Mouse (Mus musculus) brain, embryonic 18.5 days (tissue): ENCODE measurements around the gene Atp5s.

Experiments used
- DNase-seq: peaks from one replicate; pipeline ENCODE4 v3.0.0-alpha.2; 2012; ENCODE audit warnings: low read depth, low spot score

Gene Atp5s

DNA sequence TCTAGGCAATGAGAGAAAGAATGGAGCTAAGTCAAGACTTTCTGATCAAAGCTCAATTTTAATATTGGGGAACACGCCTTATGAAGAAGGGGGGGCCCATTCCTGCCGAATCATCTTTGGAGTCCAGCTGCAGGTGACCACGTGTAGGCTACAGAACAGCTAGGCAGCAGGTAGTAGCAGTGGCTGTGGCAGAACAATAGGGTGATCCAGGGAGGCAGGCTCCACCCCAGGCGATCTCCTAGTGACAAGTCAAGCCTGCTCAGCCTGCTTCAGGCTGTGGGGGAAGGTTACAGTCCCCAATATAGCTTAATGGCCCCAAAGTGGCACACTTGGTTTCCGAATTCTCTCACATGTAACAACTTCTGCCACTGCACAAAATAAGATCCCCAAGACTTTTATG is 7.5 kb downstream of the Atp5s start:
- DNase-seq: no peak

GRCm38 (mm10) chr12:69733518-69733917 is 8.8 kb downstream of the Atp5s start:
- no peak for DNase-seq

GRCm38 (mm10) chr12:69733923-69734322 is 9.2 kb downstream of the Atp5s start:
- DNase-seq: no peak

DNA sequence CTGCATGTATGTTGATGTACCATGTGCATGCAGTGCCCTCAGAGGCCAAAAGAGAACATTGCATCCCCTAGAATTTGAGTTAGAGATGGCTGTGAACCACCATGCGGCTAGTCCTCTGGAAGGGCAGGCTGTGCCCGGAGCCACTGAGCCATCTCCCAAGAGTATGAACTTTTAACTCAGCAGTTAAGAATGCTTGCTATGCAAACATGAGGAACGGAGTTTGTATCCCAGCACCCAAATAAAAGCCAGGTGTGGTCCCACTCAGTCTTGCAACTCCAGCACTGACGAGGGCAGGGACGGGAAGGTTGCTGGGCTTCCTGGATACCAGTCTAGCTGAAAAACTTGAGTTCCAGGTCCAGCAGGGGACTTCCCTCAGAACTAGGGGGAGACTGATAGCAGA is 17.2 kb downstream of the Atp5s start:
- no peak for DNase-seq

GRCm38 (mm10) chr12:69744138-69744537 is 19.4 kb downstream of the Atp5s start:
- no peak for DNase-seq

- DNase-seq: no peak
These were observed 27.2 kb downstream of the Atp5s start for GRCm38 (mm10) chr12:69751864-69752341.

GRCm38 (mm10) chr12:69753936-69754335 is 29.2 kb downstream of the Atp5s start:
- no peak for DNase-seq

GRCm38 (mm10) chr12:69756015-69756414 is 31.3 kb downstream of the Atp5s start:
- no peak for DNase-seq

DNA sequence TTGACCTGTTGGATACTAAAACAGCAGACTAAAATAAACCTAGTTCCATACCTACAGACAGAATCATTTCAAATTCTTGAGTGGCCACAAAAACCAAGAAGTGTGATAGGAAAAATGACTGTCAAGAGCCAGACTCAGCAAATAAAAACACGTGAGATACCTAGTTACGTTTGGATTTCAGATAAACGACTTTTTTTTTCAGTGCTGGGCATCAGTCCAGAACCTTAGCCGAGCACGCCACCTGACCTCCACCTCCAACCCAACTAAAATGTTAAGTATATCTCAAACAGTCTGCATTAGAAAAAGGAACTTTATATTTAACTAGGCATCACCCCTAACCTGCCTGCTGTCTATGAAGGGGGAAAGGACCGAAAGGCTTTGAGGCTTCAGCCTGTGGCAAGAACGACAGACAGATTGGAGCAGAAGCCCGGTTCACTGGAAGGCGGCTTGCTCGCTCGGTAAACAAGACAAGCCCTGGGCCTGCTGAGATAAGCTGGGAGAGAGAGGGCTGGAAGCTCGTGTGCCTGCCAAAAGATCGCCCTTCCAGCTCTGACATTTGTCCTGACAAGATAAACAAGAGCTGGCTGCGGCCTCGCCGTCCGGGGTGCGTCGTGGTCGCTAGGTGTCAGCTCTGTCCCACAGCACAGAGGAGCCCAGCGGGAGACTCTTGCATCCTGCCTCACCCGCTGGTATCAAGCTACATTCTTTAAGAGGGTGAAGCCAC is 32.8 kb downstream of the Atp5s start:
- DNase-seq: no peak

- DNase-seq: no peak
These were observed 33.8 kb downstream of the Atp5s start for GRCm38 (mm10) chr12:69758221-69759185.

DNA sequence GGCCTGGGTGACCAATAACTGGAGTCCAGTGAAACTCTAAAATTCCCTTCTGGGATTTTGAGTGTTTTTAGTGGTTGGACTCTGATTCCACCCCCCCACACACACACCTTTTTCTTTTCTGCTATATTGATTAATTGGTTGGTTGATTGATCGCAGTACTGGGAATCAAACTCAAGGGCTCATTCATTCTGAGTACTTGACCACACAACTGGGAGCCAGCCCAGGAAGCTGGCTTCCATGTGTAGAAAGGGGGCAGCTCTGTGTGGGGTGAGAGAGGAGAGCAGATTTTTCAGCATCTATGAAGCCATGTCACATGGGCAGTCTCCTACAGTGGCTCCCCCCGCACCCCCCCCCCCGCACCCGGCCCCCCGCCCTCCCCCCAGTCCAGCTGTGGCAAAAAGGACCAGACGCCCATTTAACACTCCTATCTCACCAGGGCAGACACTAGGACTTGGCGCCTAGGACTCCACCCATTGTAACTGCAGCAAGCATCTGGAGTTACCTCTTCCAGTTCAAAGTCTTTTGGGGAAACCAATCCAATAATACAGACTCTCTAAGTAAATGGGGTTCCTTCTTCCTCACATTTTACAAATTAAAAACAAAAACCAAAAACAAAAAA is 34.6 kb downstream of the Atp5s start:
- DNase-seq: no peak

DNA sequence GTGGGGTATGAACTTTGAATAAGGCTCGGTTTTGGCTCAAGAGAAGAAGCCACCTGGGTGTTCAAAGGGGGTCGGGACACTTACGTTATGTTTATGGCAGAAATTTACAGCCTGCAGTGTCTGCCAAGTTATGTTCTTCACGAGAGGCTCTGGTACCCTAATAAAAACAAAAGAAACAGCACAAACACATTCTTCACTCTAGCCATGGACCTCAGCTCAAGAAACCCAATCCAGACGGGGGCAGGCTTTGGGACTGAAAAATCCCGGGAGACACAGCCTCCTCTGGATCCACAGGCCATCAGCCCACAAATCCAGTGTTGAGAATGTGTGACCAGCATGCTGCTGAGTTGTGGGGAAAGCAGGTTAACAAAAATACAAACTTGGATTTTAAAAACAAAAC is 35.3 kb downstream of the Atp5s start:
- DNase-seq: no peak

DNA sequence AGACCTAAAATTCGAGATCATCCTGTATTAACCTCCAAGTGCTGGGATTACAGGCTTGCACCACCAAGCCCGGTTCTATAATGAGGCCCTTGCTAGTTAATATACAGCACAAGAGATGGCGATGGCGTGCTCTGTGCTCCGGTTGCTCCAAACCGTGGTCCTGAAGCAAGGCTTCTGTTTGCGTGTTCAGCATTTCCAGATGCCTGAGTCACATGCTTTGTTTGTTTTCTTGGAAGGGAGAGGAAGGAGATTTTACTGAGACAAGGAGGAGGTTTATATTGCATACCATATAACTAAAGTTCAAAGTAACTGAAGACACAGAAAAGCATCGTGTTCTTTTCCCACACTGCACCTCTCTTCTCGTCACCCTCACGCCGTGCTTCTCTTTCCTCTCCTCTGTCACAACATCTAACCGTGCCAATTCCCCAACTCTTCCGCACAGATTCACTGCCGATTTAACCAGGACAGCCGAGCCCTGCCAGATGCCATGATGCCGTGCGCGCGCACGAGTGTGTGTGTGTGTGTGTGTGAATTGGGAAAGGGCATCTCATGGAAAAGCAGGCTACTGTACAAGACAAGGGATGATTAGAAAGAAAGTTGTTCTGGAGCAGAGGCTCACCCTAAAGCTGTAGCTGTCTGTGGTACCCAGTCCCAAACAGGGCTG is 36.1 kb downstream of the Atp5s start:
- DNase-seq: no peak

- DNase-seq: no peak
These were observed 36.9 kb downstream of the Atp5s start for GRCm38 (mm10) chr12:69761603-69762002.

DNA sequence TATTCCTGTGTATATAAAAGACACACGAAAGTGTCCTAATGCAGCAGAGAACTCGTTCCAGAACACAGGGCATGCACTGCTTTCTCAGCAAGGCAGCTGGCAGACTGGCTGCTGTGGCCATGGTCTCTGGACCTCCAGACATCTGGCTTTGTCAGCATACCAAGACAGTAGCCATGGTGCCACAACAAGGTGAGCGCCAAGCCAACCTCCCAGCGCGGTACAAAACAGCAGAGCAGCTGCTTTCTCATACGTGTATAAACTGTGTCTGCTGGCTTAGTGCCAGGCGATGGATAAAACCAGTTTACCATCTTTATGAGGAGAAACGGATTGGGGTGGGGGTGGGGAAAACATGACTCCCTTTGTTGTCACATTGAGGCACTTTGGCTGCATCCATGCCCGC is 40.8 kb downstream of the Atp5s start:
- DNase-seq: no peak

DNA sequence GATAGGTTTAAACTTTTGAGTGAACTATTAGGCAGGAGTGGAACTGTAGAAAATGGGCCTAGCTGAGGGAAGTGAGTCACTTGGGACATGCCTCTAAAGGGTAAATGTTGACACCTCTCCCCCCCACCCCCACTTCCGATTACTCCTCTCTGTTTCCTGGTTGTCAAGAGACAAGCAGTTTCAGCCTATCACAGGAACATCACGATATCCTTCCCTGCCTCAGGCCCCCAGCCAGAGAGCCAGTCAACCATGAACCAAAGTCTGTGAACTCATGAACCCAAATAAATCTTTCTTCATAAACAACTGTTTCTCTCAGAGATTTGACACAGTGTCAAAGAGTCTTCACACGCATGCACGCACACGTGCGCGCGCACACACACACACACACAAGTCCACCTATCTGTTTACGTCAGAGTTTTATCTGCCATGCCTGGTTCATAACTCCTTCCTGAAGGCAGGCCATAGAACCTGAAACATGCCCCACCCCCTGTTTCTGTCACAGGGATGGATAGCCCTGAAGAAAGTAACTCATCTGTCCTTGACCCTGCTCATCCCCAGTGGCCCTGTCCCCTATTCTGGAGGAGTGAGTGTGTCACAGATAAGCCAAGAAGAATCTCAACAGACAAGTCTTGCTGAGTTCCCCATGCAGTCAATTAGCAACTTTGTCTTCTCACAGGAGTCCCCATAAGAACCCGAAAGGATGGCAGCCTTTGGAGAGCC is 41.6 kb downstream of the Atp5s start:
- DNase-seq: no peak

DNA sequence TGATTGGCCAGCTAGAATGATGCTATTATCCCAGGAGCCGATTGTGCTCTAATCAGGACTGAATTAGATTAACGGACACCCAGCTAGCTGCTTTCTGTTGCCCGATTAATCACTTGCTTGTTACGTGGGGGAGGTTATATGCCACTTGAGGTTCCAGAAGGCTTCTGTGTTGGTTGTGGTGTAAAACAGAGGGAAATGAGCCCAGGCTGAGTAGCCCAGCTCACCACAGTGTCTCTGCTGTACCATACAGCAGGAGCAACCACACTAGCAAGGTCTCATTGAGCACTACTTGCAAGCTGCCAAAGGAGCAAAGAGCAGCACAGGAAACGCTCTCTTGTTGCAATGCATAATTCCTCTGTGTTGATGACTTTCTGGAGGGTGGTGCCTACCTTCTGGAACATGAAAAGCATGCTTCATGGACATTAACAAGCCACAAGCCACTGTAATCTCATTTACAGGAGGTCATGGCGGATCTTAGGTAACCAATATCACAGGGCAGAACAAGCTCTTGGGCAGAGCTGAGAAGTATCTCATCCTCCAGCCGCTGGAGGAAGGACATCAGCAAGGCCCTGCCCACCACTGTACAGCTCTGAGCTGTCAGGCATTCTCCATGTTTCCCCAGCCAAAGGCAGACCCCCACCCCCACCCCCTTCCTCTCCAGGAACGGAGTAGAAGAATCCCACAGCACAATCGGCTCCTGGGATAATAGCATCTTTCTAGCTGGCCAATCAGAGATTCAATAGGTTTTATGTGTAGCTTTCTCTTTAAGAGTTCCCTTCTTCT is 42.9 kb downstream of the Atp5s start:
- DNase-seq: no peak

- DNase-seq: no peak
These were observed 44.1 kb downstream of the Atp5s start for GRCm38 (mm10) chr12:69768841-69769240.

DNA sequence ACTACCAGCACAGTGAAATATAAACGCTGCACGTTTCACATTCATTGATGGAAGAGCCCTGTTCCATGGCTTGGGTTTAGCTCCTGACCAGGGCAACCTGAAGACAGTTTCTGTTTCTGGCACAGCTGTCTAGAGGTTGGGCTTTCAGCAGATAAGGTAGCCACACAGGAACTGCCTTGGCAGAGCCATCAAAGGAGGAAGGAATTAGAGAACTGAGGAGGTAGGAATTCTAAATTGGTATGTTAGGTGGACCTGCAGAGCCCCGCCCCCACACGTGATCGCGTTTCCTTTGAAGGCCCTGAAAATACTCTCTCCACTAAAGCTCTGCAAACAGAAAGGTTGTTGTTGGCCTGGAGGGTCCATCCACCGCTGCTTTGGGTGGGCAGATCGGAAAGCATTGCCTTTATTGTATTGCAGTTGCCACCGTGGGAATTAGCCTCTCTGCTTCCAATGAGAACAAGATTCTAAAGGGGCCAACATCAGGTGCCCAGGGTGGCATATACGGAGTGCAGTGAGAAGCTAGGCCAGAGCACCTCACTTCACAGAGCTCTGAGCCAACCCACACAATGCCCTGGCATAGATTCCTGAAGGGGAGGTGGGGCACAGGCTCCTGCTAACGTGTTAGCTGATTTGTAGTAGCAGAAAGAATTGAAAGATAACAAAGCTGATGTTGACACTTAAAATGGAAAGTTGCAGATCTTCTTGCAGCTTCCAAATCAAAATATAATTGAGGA is 52.0 kb downstream of the Atp5s start:
- no peak for DNase-seq

DNA sequence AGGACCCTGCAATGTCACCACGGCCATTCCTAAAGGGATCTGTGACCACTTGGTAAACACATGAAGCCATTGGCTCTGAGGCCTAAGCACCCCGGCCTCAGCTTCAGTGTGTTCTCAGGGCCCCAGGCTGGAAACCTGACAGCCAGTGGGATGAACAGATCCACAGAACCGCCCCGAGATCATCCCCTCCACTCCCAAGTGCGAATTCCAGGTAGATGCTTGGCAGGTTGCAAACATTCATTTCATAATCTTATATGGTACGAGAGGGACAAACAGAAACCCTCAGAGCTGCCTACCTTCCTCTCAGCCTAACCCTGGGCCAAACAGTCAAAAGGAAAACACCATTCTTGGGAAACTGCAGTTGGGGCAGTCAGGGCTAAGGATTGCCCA is 52.6 kb downstream of the Atp5s start:
- DNase-seq: no peak
